Mouse (Mus musculus) urinary bladder, adult 18-20 months (tissue): ENCODE results near the gene Znrf3.

ENCODE experiments used
- DNase-seq, 2 experiments: peaks; one replicate each; pipeline ENCODE4 v3.0.0; 2022; ENCODE audit warnings: low spot score in 2 of 2, mixed read lengths in 2 of 2

Znrf3 gene

GRCm38 (mm10) chr11:5271274-5272065 is 173.2 kb downstream of the Znrf3 start:
- no peak for DNase-seq

- no peak for DNase-seq
These were observed 174.7 kb downstream of the Znrf3 start for GRCm38 (mm10) chr11:5269846-5270461.

- DNase-seq, result no peak
These were observed 178.9 kb downstream of the Znrf3 start for GRCm38 (mm10) chr11:5265764-5266163.

GRCm38 (mm10) chr11:5263078-5263730 is 181.4 kb downstream of the Znrf3 start:
- peak; percentile 79 to 80 for DNase-seq

GRCm38 (mm10) chr11:5261508-5262392 is 182.9 kb downstream of the Znrf3 start, which contains the start of gene Kremen1:
TSS of gene Kremen1 (minus strand) at chr11:5261558.
- peak; percentile 86 to 91 for DNase-seq

- DNase-seq, result no peak
These were observed 183.6 kb downstream of the Znrf3 start for GRCm38 (mm10) chr11:5260942-5261459.

GRCm38 (mm10) chr11:5259944-5260598 is 184.6 kb downstream of the Znrf3 start:
- no peak for DNase-seq

GRCm38 (mm10) chr11:5258036-5258435 is 186.6 kb downstream of the Znrf3 start:
- DNase-seq, result no peak

- no peak for DNase-seq
These were observed 187.3 kb downstream of the Znrf3 start for GRCm38 (mm10) chr11:5257151-5257862.

- DNase-seq, result no peak
These were observed 189.1 kb downstream of the Znrf3 start for GRCm38 (mm10) chr11:5255509-5256014.

- no peak for DNase-seq
These were observed 190.6 kb downstream of the Znrf3 start for GRCm38 (mm10) chr11:5254016-5254415.

- DNase-seq, result no peak
These were observed 191.1 kb downstream of the Znrf3 start for GRCm38 (mm10) chr11:5253528-5253927.

- no peak for DNase-seq
These were observed 191.9 kb downstream of the Znrf3 start for GRCm38 (mm10) chr11:5252727-5253126.

- DNase-seq, result no peak
These were observed 193.5 kb downstream of the Znrf3 start for GRCm38 (mm10) chr11:5251112-5251511.

GRCm38 (mm10) chr11:5248200-5248599 is 196.4 kb downstream of the Znrf3 start:
- DNase-seq, result no peak

GRCm38 (mm10) chr11:5245431-5245830 is 199.2 kb downstream of the Znrf3 start:
- DNase-seq, result no peak

- no peak for DNase-seq
These were observed 199.9 kb downstream of the Znrf3 start for GRCm38 (mm10) chr11:5244749-5245130.

GRCm38 (mm10) chr11:5243812-5244748 is 200.6 kb downstream of the Znrf3 start:
- DNase-seq, result peak in 1 of 2 experiments; percentile 72

- DNase-seq, result no peak
These were observed 201.4 kb downstream of the Znrf3 start for GRCm38 (mm10) chr11:5243208-5243607.
